Mouse (Mus musculus) liver, embryonic 13.5 days (tissue): Measurements from ENCODE around the gene Psmb9. TPM values are rescaled to one million over a fixed set of nuclear protein-coding genes. Genes with fewer than 3 reads are reported as not detected.

ENCODE experiments used
- ATAC-seq: fragments of 200-750 bp; cut with Nextera tagmentation; 2 replicates; pipeline ENCODE4 v1.8.0; 2017; ENCODE audit warnings: low read depth, mild to moderate bottlenecking, moderate number of reproducible peaks, moderate library complexity
- DNase-seq: peaks from one replicate; pipeline ENCODE4 v3.0.0; 2022
- H3K27ac ChIP-seq: fragments of 300-500 bp; sonication (generic); 2 replicates; pipeline ENCODE4 v1.5.1; 2015; ENCODE audit warnings: moderate library complexity, mild to moderate bottlenecking, inconsistent platforms
- H3K27me3 ChIP-seq: fragments of 300-500 bp; sonication (generic); 2 replicates; pipeline ENCODE4 v1.6.1; 2015; ENCODE audit warnings: mild to moderate bottlenecking, inconsistent platforms
- H3K36me3 ChIP-seq: fragments of 300-500 bp; sonication (generic); 2 replicates; pipeline ENCODE4 v1.6.1; 2015; ENCODE audit warnings: mild to moderate bottlenecking, inconsistent platforms
- H3K4me1 ChIP-seq: fragments of 300-500 bp; sonication (generic); replicated peaks from 2 replicates; pipeline ENCODE4 v1.6.1; 2015; ENCODE audit warnings: inconsistent platforms
- H3K4me2 ChIP-seq: fragments of 300-500 bp; sonication (generic); 2 replicates; pipeline ENCODE4 v1.6.1; 2015; ENCODE audit warnings: inconsistent platforms, mild to moderate bottlenecking, moderate library complexity
- H3K4me3 ChIP-seq: fragments of 300-500 bp; sonication (generic); replicated peaks from 2 replicates; pipeline ENCODE4 v1.5.1; 2015; ENCODE audit warnings: mild to moderate bottlenecking, inconsistent platforms
- H3K9ac ChIP-seq: fragments of 300-500 bp; sonication (generic); 2 replicates; pipeline ENCODE4 v1.6.1; 2015; ENCODE audit warnings: mild to moderate bottlenecking, inconsistent platforms
- H3K9me3 ChIP-seq: fragments of 300-500 bp; sonication (generic); replicated peaks from 2 replicates; pipeline ENCODE4 v1.6.1; 2016; ENCODE audit warnings: inconsistent platforms
- WGBS: fragments of 180-500 bp; shearing (Covaris S2); methylation state at CpG from one replicate; pipeline ENCODE4 v1.1.7; 2015; ENCODE audit not compliant: insufficient replicate concordance; 5-methylcytosine and 5-hydroxymethylcytosine counted together
- polyA plus RNA-seq: library from polyadenylated mRNA; unstranded; fragments of >200 nt; fragmentation: Nextera tagmentation; extraction: Ambion mirVana; gene quantifications from 2 replicates; pipeline ENCODE4 v1.2.1, GENCODE M21; 2015

Psmb9 gene
- polyA plus RNA-seq, 1 experiment from 2014 or later: 6.6 TPM

DNA sequence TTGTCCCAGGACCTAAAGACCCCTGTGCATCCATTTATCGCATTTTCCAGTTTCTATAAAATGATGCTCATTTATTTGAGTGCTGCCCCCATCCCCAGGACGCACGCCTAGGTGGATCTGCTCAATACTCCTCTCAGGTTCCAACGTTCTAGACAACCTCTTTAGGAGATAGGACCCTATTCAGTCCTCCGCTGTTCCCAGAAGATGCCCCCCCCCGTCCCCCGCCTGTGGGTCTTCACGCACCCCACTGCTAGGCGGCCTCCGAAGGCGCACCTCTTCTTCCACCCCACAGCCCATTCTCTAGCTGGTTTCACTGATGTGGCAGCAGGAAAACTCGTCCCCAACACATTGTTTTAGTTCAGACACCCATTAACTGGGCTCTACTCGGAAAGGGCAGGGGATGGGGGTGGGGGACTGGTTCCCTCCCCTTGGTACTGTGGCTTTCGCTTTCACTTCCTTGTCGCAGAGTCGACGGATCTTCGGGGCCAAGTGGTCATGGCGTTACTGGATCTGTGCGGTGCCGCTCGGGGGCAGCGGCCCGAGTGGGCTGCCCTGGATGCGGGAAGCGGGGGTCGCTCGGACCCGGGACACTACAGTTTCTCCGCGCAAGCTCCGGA is 10.4 kb upstream of the Psmb9 start:
- ATAC-seq: no peak
- WGBS: 1% methylated on average over 32 of the region's 32 CpGs

DNA sequence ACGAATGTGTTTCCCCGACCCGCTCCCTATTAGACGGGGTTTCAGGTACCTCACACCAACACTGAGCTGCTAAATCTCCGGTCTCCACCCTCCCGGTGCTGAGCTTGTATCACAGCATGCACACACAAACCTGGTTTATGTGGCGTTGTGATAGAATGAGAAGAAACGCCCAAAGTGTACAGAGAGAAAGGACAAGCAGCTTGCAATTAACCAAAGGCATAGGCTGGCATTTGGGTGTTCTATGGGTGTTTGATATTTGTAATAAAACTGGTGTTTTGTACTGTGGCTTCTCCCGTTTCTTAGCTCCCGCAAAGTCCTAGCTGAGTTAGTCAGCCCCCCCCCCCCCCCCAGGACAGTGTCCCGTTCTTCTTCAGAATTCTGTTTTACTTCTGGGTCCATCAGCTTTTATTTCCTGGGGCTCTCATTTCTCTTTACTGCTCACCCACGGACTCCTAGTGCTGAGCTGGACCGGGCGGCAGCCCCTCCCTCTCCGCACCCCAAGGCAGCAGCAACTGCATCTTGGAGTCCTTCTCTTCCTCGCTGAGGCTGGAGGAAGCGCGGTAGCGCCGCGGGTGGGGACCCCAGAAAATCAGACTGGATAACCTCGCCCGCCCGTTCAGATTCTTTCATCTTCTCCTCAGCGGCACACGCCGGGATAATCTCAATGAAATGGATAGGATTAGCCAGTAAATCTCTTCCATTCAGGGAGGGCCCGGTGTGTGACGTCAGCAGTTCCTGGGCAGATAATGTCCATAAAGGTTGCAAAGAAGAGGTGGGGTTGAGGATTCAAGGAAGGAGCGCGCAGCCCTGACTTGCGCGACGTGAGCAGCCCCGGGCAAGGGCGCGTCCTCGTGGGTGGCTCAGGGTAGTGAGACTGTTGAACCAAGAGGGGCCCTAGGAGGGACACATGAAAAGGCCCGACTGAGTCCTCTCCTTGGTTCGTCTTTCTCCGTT is 9.7 kb upstream of the Psmb9 start, which contains the start of gene Psmb8:
Psmb8 (plus strand) TSS at position 781 of the 954 bp plus-strand sequence.
- peaks cover 24% of the 10 kb centered on the region for H3K4me1 ChIP-seq
- H3K4me2 ChIP-seq: peak within 1 kb of the TSS; percentile 68
- peaks cover 78% of the 10 kb centered on the region for H3K27me3 ChIP-seq
- no peaks in the 10 kb centered on the region for H3K36me3 ChIP-seq
- peak; percentile 25 for DNase-seq
- peak within 1 kb of the TSS; percentile 59 for H3K4me3 ChIP-seq
- no peaks in the 10 kb centered on the region for H3K9me3 ChIP-seq
- H3K9ac ChIP-seq: peak within 1 kb of the TSS; percentile 59; the same call in 1 of the 2 replicates
- 4% methylated on average over 41 of the region's 41 CpGs for WGBS
- ATAC-seq: peak; percentile 30; the same call in 1 of the 2 replicates
- H3K27ac ChIP-seq: no peak within 1 kb of the TSS

More for the DNA sequence above, 10.4 kb upstream of the Psmb9 start:
- DNase-seq: no peak
- H3K4me1 ChIP-seq: peaks cover 24% of the 10 kb centered on the region
- no peaks in the 10 kb centered on the region for H3K36me3 ChIP-seq
- peak overlapping the region; percentile 68 for H3K4me2 ChIP-seq
- H3K9ac ChIP-seq: peak overlapping the region; percentile 59; the same call in 1 of the 2 replicates
- H3K9me3 ChIP-seq: no peaks in the 10 kb centered on the region
- peak overlapping the region; percentile 59 for H3K4me3 ChIP-seq
- peaks cover 70% of the 10 kb centered on the region for H3K27me3 ChIP-seq
- H3K27ac ChIP-seq: no peak overlapping the region

DNA sequence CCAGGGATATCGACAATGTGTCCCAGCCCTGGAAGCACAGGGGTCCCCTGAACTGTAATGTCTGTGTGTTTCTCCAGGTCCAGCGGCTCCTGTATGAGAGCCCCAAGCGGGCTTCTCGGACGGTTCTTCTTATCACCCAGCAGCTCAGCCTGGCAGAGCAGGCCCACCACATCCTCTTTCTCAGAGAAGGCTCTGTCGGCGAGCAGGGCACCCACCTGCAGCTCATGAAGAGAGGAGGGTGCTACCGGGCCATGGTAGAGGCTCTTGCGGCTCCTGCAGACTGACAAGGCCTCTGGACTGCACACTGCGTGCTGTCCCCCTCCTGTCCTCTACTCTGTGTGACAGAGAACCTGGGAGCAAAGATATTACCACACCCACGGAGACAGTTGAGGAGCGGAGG is 8.9 kb upstream of the Psmb9 start:
- H3K27ac ChIP-seq: no peak overlapping the region
- no peaks in the 10 kb centered on the region for H3K36me3 ChIP-seq
- no peak overlapping the region for H3K9ac ChIP-seq
- H3K4me3 ChIP-seq: no peak overlapping the region
- no peak overlapping the region for H3K4me2 ChIP-seq
- peaks cover 85% of the 10 kb centered on the region for H3K27me3 ChIP-seq
- no peaks in the 10 kb centered on the region for H3K9me3 ChIP-seq
- WGBS: 11% methylated on average over 12 of the region's 12 CpGs
- ATAC-seq (no peak), DNase-seq (no peak)
- peaks cover 24% of the 10 kb centered on the region for H3K4me1 ChIP-seq

DNA sequence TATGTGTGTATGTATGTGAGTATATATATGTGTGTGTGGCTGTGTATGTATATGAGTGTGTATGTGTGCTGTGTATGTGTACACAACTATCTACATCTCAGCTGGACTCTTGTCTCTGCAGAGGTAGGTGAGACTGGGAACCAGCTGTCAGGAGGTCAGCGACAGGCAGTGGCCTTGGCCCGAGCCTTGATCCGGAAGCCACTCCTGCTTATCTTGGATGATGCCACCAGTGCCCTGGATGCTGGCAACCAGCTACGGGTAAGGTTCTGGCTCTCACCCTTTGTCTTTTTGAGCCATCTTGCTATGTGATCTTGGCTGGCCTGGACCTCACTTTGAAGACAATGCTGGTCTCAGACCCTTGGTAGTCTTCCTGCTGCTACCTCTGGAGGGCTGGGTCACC is 7.2 kb upstream of the Psmb9 start:
- H3K4me2 ChIP-seq: no peak overlapping the region
- no peak overlapping the region for H3K9ac ChIP-seq
- H3K27ac ChIP-seq: no peak overlapping the region
- peaks cover 85% of the 10 kb centered on the region for H3K27me3 ChIP-seq
- ATAC-seq: no peak
- no peak for DNase-seq
- no peak overlapping the region for H3K4me3 ChIP-seq
- H3K36me3 ChIP-seq: no peaks in the 10 kb centered on the region
- H3K9me3 ChIP-seq: no peaks in the 10 kb centered on the region
- H3K4me1 ChIP-seq: peaks cover 24% of the 10 kb centered on the region
- WGBS: 68% methylated on average over 4 of the region's 4 CpGs

DNA sequence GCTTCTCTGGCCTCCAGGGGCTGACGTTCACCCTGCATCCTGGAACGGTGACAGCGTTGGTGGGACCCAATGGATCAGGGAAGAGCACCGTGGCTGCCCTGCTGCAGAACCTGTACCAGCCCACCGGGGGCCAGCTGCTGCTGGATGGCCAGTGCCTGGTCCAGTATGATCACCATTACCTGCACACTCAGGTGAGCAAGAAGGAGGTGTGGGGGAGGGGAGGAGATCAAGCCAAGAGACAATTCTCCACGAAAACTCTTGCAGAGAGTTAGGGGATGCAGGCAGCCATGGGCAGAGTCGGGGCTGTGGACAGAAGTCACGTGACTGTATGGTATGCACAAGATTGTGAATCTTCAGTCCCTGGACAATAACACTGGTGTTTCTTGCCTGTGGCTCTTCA is 5.9 kb upstream of the Psmb9 start:
- WGBS: 41% methylated on average over 8 of the region's 8 CpGs
- no peak for DNase-seq

DNA sequence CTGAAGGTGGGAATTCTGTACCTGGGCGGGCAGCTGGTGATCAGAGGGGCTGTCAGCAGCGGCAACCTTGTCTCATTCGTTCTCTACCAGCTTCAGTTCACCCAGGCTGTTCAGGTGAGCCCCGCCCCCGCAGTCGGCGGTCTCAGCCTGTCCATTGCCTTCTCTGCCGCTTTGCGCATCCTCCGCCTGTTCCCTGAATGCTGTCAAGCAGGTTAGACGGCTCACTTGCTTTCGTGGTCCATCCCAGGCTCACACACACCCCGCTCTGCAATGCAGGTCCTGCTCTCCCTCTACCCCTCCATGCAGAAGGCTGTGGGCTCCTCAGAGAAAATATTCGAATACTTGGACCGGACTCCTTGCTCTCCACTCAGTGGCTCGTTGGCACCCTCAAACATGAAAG is 5.3 kb upstream of the Psmb9 start:
- Histone ChIP-seq H3K27ac (no peak overlapping the region), H3K9ac (no peak overlapping the region), H3K4me2 (no peak overlapping the region), H3K9me3 (no peaks in the 10 kb centered on the region), H3K36me3 (no peaks in the 10 kb centered on the region), H3K4me3 (no peak overlapping the region), H3K27me3 (peaks cover 83% of the 10 kb centered on the region), H3K4me1 (peaks cover 21% of the 10 kb centered on the region)
- WGBS: 26% methylated on average over 16 of the region's 16 CpGs
- ATAC-seq (no peak), DNase-seq (no peak)

More for the DNA sequence above, 5.9 kb upstream of the Psmb9 start:
- H3K27ac ChIP-seq: no peak overlapping the region
- H3K9me3 ChIP-seq: no peaks in the 10 kb centered on the region
- ATAC-seq: no peak
- H3K4me3 ChIP-seq: no peak overlapping the region
- H3K27me3 ChIP-seq: peaks cover 83% of the 10 kb centered on the region
- H3K9ac ChIP-seq: no peak overlapping the region
- no peak overlapping the region for H3K4me2 ChIP-seq
- peaks cover 20% of the 10 kb centered on the region for H3K4me1 ChIP-seq
- no peaks in the 10 kb centered on the region for H3K36me3 ChIP-seq

DNA sequence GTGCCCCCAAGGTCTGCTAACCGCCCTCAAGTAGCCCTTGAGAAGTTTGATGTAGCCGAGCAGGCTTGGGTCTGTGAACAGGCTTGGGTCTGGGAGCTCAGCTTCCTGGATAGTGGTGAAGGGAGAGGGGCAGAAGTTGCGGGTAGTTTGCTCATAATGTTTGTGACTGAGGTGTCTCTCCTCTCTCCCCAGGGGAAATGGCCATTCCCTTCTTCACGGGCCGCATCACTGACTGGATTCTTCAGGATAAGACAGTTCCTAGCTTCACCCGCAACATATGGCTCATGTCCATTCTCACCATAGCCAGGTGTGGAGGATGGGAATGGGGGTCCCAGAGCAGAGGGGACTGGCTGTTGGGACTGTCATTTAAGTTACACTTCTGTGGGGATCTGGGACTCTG is 1.4 kb upstream of the Psmb9 start:
- no peak overlapping the region for H3K27ac ChIP-seq
- H3K27me3 ChIP-seq: peaks cover 73% of the 10 kb centered on the region
- no peaks in the 10 kb centered on the region for H3K9me3 ChIP-seq
- H3K9ac ChIP-seq: no peak overlapping the region
- H3K4me1 ChIP-seq: peaks cover 25% of the 10 kb centered on the region
- DNase-seq (no peak), ATAC-seq (no peak)
- H3K36me3 ChIP-seq: no peaks in the 10 kb centered on the region
- WGBS: 69% methylated on average over 6 of the region's 6 CpGs
- no peak overlapping the region for H3K4me2 ChIP-seq
- no peak overlapping the region for H3K4me3 ChIP-seq

DNA sequence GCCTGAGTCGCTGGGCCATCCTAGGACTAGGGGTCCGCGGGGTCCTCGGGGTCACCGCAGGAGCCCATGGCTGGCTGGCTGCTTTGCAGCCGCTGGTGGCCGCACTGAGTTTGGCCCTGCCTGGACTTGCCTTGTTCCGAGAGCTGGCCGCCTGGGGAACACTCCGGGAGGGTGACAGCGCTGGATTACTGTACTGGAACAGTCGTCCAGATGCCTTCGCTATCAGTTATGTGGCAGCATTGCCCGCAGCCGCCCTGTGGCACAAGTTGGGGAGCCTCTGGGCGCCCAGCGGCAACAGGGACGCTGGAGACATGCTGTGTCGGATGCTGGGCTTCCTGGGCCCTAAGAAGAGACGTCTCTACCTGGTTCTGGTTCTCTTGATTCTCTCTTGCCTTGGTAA is 446 bp upstream of the Psmb9 start:
- peak overlapping the region; percentile 65 for H3K4me3 ChIP-seq
- 1% methylated on average over 20 of the region's 20 CpGs for WGBS
- H3K4me1 ChIP-seq: peaks cover 29% of the 10 kb centered on the region
- H3K9me3 ChIP-seq: no peaks in the 10 kb centered on the region
- no peak for DNase-seq
- peaks cover 72% of the 10 kb centered on the region for H3K27me3 ChIP-seq
- ATAC-seq: peak; percentile 22; the same call in 1 of the 2 replicates
- no peaks in the 10 kb centered on the region for H3K36me3 ChIP-seq
- H3K9ac ChIP-seq: peak overlapping the region; percentile 74
- H3K4me2 ChIP-seq: peak overlapping the region; percentile 92
- peak overlapping the region; percentile 59; the same call in 1 of the 2 replicates for H3K27ac ChIP-seq

DNA sequence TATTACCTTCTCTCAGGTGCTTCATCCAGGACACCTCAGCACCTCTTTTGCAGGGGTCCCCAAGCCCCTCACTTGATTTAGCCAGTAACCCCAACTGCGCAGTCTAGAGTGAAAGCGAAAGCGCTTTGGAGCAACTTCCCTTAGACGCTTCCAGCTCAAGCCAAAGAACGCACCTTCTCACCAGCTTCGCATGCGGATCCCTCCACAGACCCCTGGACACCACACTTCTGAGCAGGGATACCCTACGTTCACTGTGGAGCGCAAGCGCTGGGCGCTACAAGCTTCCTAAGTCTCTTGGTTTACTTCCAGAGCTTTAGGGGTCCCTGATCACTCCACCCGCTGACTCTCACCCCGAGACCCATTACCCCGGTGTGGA is 691 bp downstream of the Psmb9 start:
- H3K4me1 ChIP-seq: peaks cover 29% of the 10 kb centered on the region
- peak overlapping the region; percentile 74 for H3K9ac ChIP-seq
- ATAC-seq (peak; percentile 24; the same call in 1 of the 2 replicates), DNase-seq (no peak)
- peak overlapping the region; percentile 65 for H3K4me3 ChIP-seq
- no peak overlapping the region for H3K27ac ChIP-seq
- 5% methylated on average over 14 of the region's 14 CpGs for WGBS
- H3K4me2 ChIP-seq: peak overlapping the region; percentile 92
- no peaks in the 10 kb centered on the region for H3K36me3 ChIP-seq
- no peaks in the 10 kb centered on the region for H3K9me3 ChIP-seq
- peaks cover 65% of the 10 kb centered on the region for H3K27me3 ChIP-seq

DNA sequence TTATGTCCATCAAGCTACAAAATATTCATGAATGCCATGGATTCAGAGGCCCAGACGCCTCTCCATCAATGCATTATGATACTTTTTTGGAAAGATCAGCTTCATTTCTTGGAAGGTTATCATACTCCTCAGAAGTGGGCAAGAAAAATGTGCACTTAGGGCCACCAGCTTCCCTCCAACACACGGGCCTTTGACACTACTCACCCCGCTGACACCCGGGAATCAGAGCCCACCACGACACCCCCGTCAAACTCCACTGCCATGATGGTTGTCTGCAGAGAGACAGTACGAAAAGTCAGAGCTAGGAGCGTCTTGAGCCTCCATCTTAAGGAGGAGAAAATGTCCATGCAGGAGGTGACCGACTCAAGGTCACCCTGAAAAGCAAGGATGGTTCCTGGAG is 2.0 kb downstream of the Psmb9 start:
- DNase-seq: no peak
- Histone ChIP-seq H3K9me3 (no peaks in the 10 kb centered on the region), H3K27ac (no peak overlapping the region), H3K4me2 (no peak overlapping the region), H3K4me3 (no peak overlapping the region), H3K27me3 (peaks cover 57% of the 10 kb centered on the region), H3K36me3 (no peaks in the 10 kb centered on the region), H3K4me1 (peaks cover 29% of the 10 kb centered on the region), H3K9ac (no peak overlapping the region)
- no peak for ATAC-seq
- 73% methylated on average over 9 of the region's 9 CpGs for WGBS

DNA sequence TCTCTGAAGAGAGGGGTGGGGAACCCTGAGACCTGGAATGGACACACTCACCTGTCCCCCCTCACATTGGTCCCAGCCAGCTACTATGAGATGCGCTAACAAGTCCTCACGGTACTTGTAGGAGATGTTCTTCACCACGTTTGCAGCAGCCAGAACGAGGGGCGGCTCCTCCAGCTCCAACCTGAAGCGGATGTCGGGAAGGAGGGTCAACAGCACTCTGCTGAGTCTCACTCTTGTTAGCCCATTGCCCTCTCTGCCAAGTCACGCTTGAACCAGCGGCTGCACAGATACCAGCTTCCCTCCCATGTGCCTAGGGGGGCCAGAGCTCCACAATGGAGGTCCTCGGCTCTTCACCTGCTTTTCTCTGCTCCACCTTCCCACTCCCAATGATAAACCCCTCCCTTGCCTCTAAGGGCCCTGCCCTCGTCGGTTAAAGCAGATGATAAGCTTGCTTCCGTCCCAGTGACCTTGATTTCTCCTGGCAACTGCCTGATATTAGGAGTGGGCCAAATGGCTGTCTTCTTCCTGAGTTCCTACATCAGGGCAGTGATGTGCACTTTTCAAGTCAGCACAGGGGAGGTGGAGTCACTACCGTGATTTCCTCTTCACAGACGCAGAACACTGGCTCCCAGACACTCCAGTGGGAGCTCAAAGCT is 3.9 kb downstream of the Psmb9 start:
- Histone ChIP-seq H3K9me3 (no peaks in the 10 kb centered on the region), H3K36me3 (no peaks in the 10 kb centered on the region), H3K4me1 (peaks cover 32% of the 10 kb centered on the region), H3K4me2 (no peak overlapping the region), H3K9ac (no peak overlapping the region), H3K27me3 (peaks cover 45% of the 10 kb centered on the region), H3K4me3 (no peak overlapping the region), H3K27ac (no peak overlapping the region)
- ATAC-seq (no peak), DNase-seq (no peak)
- 55% methylated on average over 15 of the region's 15 CpGs for WGBS
